Mouse (Mus musculus) MEL (cell line): ENCODE results near the gene Mlx. TPM values are rescaled to one million over a fixed set of nuclear protein-coding genes. Genes with fewer than 3 reads are reported as not detected.

Experiments
- DNase-seq: peaks from one replicate; pipeline ENCODE4 v3.0.0; 2011; ENCODE audit warnings: low read depth, low spot score
- H3K27ac ChIP-seq: 2 replicates; pipeline ENCODE4 v1.5.1; 2012; ENCODE audit warnings: low read depth, mild to moderate bottlenecking, control low read depth, low read length, moderate library complexity; ENCODE audit not compliant: control insufficient read depth
- H3K27me3 ChIP-seq, 2 experiments: fragments of 150-350 bp in 1 of 2; sonication (generic) in 1 of 2; 2 replicates each; pipeline ENCODE4 v1.6.1; 2012; ENCODE audit warnings: low read length in 2 of 2, mild to moderate bottlenecking in 2 of 2, improper control_type of control experiment in 1 of 2, moderate library complexity in 1 of 2; ENCODE audit not compliant: insufficient read depth in 2 of 2, control insufficient read depth in 1 of 2
- H3K36me3 ChIP-seq, 2 experiments: 2 replicates each; pipeline ENCODE4 v1.6.1; 2012 to 2014; ENCODE audit warnings: low read length in 2 of 2, improper control_type of control experiment in 1 of 2, inconsistent platforms in 1 of 2, mild to moderate bottlenecking in 1 of 2; ENCODE audit not compliant: insufficient read depth in 2 of 2, control insufficient read depth in 1 of 2
- H3K4me1 ChIP-seq, 2 experiments: fragments of 150-350 bp in 1 of 2; sonication (generic) in 1 of 2; 2 replicates each; pipeline ENCODE4 v1.6.1; 2012; ENCODE audit warnings: low read length in 2 of 2, improper control_type of control experiment in 1 of 2, mild to moderate bottlenecking in 1 of 2; ENCODE audit not compliant: insufficient read depth in 2 of 2, control insufficient read depth in 1 of 2
- H3K4me3 ChIP-seq, 2 experiments: fragments of 150-350 bp in 1 of 2; sonication (generic) in 1 of 2; 2 replicates each; pipeline ENCODE4 v1.5.1; 2012; ENCODE audit warnings: low read depth in 2 of 2, low read length in 2 of 2, mild to moderate bottlenecking in 2 of 2, moderate library complexity in 2 of 2, control low read depth in 1 of 2, improper control_type of control experiment in 1 of 2; ENCODE audit not compliant: control insufficient read depth in 1 of 2, insufficient read depth in 1 of 2
- H3K79me2 ChIP-seq: 2 replicates; pipeline ENCODE4 v1.6.1; 2012; ENCODE audit warnings: mild to moderate bottlenecking, low read length, moderate library complexity; ENCODE audit not compliant: control insufficient read depth, poor library complexity, insufficient read depth
- H3K9ac ChIP-seq: 2 replicates; pipeline ENCODE4 v1.6.1; 2012; ENCODE audit warnings: low read depth, mild to moderate bottlenecking, control low read depth, low read length, moderate library complexity; ENCODE audit not compliant: control insufficient read depth, poor library complexity, severe bottlenecking
- H3K9me3 ChIP-seq: fragments of 150-350 bp; sonication (generic); replicated peaks from 2 replicates; pipeline ENCODE4 v1.6.1; 2012; ENCODE audit warnings: mild to moderate bottlenecking, low read length, improper control_type of control experiment, moderate library complexity; ENCODE audit not compliant: insufficient read depth
- BHLHE40 ChIP-seq: IDR thresholded peaks from 2 replicates; pipeline ENCODE4 v1.6.1; 2012; ENCODE audit warnings: low read depth, mild to moderate bottlenecking, inconsistent platforms, low read length, improper control_type of control experiment, borderline replicate concordance
- CHD1 ChIP-seq: IDR thresholded peaks from 2 replicates; pipeline ENCODE4 v1.6.1; 2012; ENCODE audit warnings: low read depth, mild to moderate bottlenecking, inconsistent platforms, low read length, improper control_type of control experiment
- CTCF ChIP-seq, 3 experiments: IDR thresholded peaks in 2 of 3; conservative IDR thresholded peaks in 1 of 3; 2 replicates each; pipeline ENCODE4 v1.5.1; 2011 to 2012; ENCODE audit warnings: low read length in 3 of 3, low read depth in 2 of 3, mild to moderate bottlenecking in 2 of 3, improper control_type of control experiment in 1 of 3, inconsistent platforms in 1 of 3, mixed read lengths in 1 of 3, moderate library complexity in 1 of 3; ENCODE audit not compliant: control insufficient read depth in 1 of 3, insufficient read depth in 1 of 3, poor library complexity in 1 of 3, severe bottlenecking in 1 of 3
- ELF1 ChIP-seq: IDR thresholded peaks from 2 replicates; pipeline ENCODE4 v1.6.1; 2014; ENCODE audit warnings: low read depth, mild to moderate bottlenecking, inconsistent platforms, low read length, improper control_type of control experiment, moderate library complexity
- EP300 ChIP-seq, 2 experiments: IDR thresholded peaks; 2 replicates each; pipeline ENCODE4 v1.6.1; 2011; ENCODE audit warnings: improper control_type of control experiment in 2 of 2, low read length in 2 of 2, low read depth in 1 of 2, mild to moderate bottlenecking in 1 of 2
- GABPA ChIP-seq: IDR thresholded peaks from 2 replicates; pipeline ENCODE4 v1.6.1; 2012; ENCODE audit warnings: low read depth, mild to moderate bottlenecking, inconsistent platforms, low read length, improper control_type of control experiment, moderate library complexity
- MAZ ChIP-seq: IDR thresholded peaks from 2 replicates; pipeline ENCODE4 v1.6.1; 2012; ENCODE audit warnings: low read depth, mild to moderate bottlenecking, inconsistent platforms, low read length, improper control_type of control experiment
- MXI1 ChIP-seq: IDR thresholded peaks from 2 replicates; pipeline ENCODE4 v1.6.1; 2011; ENCODE audit warnings: mild to moderate bottlenecking, low read depth, low read length, improper control_type of control experiment
- MYC ChIP-seq: IDR thresholded peaks from 2 replicates; pipeline ENCODE4 v1.6.1; 2011; ENCODE audit warnings: low read depth, mild to moderate bottlenecking, low read length, improper control_type of control experiment, moderate library complexity
- POLR2AphosphoS5 ChIP-seq: IDR thresholded peaks from 2 replicates; pipeline ENCODE4 v1.6.1; 2012; ENCODE audit warnings: low read depth, borderline replicate concordance, mild to moderate bottlenecking, inconsistent platforms, low read length, moderate library complexity, mixed read lengths
- RAD21 ChIP-seq: IDR thresholded peaks from 2 replicates; pipeline ENCODE4 v1.6.1; 2011; ENCODE audit warnings: mild to moderate bottlenecking, low read depth, low read length, improper control_type of control experiment
- SIN3A ChIP-seq: IDR thresholded peaks from 2 replicates; pipeline ENCODE4 v1.6.1; 2012; ENCODE audit warnings: low read length, improper control_type of control experiment, inconsistent platforms
- SMC3 ChIP-seq: IDR thresholded peaks from 2 replicates; pipeline ENCODE4 v1.6.1; 2011; ENCODE audit warnings: low read depth, low read length, improper control_type of control experiment
- TBP ChIP-seq: IDR thresholded peaks from 2 replicates; pipeline ENCODE4 v1.8.0; 2011; ENCODE audit warnings: low read depth, low read length, improper control_type of control experiment
- USF1 ChIP-seq: IDR thresholded peaks from 2 replicates; pipeline ENCODE4 v1.6.1; 2014; ENCODE audit warnings: low read depth, mild to moderate bottlenecking, inconsistent platforms, low read length, improper control_type of control experiment, moderate library complexity
- ZC3H11A ChIP-seq: IDR thresholded peaks from 2 replicates; pipeline ENCODE4 v1.6.1; 2012; ENCODE audit warnings: low read depth, mild to moderate bottlenecking, inconsistent platforms, low read length, improper control_type of control experiment
- ZMIZ1 ChIP-seq: IDR thresholded peaks from 2 replicates; pipeline ENCODE4 v1.6.1; 2012; ENCODE audit warnings: low read depth, mild to moderate bottlenecking, inconsistent platforms, low read length, improper control_type of control experiment, moderate library complexity
- polyA plus RNA-seq, 2 experiments: library from polyadenylated mRNA; stranded (reverse) in 1 of 2; unstranded in 1 of 2; fragments of >175 nt in 1 of 2; fragments of >200 nt in 1 of 2; gene quantifications; 2 replicates each; pipeline versions ENCODE4 v1.2.1 to v1.2.4; 2012; ENCODE audit warnings: low replicate concordance in 2 of 2, low read depth in 1 of 2; ENCODE audit not compliant: insufficient read length in 2 of 2, insufficient read depth in 1 of 2, missing spikeins in 1 of 2
- total RNA-seq: library from RNA; depleted of rRNA; stranded (reverse); fragments of 300-350 nt; gene quantifications from 2 replicates; pipeline ENCODE4 v1.2.3, GENCODE M21; 2012

Mlx gene
- total and polyA plus RNA-seq, 3 experiments = 57.5 to 75.9 TPM; not detected in 1

DNA sequence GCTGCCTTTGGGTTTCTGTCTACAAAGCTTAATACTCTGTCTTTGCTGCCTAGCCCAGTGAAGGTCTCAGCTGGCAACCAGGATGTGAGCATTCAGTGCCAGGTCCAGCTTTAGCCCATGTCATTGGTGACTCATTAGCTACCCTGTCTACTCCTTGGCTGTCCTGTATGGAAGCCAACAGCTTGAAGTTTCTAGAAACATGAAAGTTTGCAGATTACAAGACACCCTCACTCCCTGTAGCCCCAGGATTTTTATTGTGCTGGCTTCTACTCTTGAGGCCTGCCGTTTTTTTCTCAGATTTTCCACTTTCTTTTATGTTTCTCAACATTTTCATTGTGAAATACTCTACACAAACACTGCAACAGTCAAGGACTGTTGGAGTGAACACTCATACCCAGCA lies 2.9 kb downstream of the Mlx start:
- Histone ChIP-seq H3K27me3 (no peaks in the 10 kb centered on the region), H3K4me1 (peaks cover 0 to 10% of the 10 kb centered on the region in 2 experiments; a peak in 3 of 4 replicates), H3K79me2 (peaks cover 11% of the 10 kb centered on the region), H3K9ac (no peak overlapping the region), H3K4me3 (no peak overlapping the region), H3K27ac (no peak overlapping the region), H3K36me3 (peaks cover 10 to 11% of the 10 kb centered on the region in 2 experiments), H3K9me3 (no peaks in the 10 kb centered on the region)
- TF ChIP-seq RAD21 = no peak
- no peak for TF ChIP-seq MYC
- no peak for TF ChIP-seq ZC3H11A
- no peak for TF ChIP-seq BHLHE40
- TF ChIP-seq CHD1 = no peak
- TF ChIP-seq SIN3A = no peak
- TF ChIP-seq ZMIZ1 = no peak
- no peak for TF ChIP-seq TBP
- no peak for TF ChIP-seq ELF1
- TF ChIP-seq GABPA = no peak
- no peak for TF ChIP-seq CTCF (IDR thresholded peaks at IDR 0.05 in 2 of 3, conservative IDR thresholded peaks at IDR 0.05 in 1 of 3; ENCODE audit: control insufficient read depth in 1 of 3, insufficient read depth in 1 of 3, low read depth in 2 of 3, low read length in 3 of 3, poor library complexity in 1 of 3, severe bottlenecking in 1 of 3)
- TF ChIP-seq USF1 = no peak
- no peak for TF ChIP-seq MAZ
- TF ChIP-seq POLR2AphosphoS5 = no peak
- TF ChIP-seq EP300 (IDR thresholded peaks at IDR 0.05; ENCODE audit: low read depth in 1 of 2, low read length in 2 of 2) = no peak
- TF ChIP-seq SMC3 = no peak
- TF ChIP-seq MXI1 = no peak
- no peak for DNase-seq

DNA sequence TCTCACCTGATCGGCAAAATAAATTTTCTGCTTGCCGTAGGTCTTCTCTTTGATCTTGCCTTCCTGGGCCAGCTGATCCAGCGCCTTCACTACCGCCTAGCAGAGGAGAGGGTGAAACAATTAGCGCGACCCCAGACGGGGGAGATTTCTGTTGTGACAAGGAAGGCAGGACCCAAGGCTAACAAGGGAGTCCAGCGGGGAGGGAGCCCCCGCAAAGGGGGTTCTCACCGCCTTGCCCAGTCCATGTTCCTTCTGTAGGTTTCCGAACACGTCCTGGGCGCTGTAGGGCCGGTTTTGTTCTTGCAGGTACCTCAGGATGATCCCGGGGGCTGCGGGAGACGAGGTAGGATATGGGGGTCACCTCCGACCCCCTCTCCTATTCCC lies 7.8 kb downstream of the Mlx start:
- TF ChIP-seq MAZ = no peak
- TF ChIP-seq ZMIZ1 = peak; percentile 7; the same call in 1 of the 2 replicates
- Histone ChIP-seq H3K9me3 (no peaks in the 10 kb centered on the region), H3K36me3 (peaks cover 2 to 24% of the 10 kb centered on the region in 2 experiments; a peak in 3 of 4 replicates), H3K27ac (0 out of 2 replicates have a peak overlapping the region, but pooled peaks have one; percentile 4), H3K79me2 (no peaks in the 10 kb centered on the region), H3K27me3 (no peaks in the 10 kb centered on the region), H3K4me3 (peak overlapping the region in 1 of 2 experiments; percentile 8; a peak in 1 of 4 replicates), H3K9ac (peak overlapping the region; percentile 42), H3K4me1 (peaks cover 0 to 2% of the 10 kb centered on the region in 2 experiments; a peak in 1 of 4 replicates)
- no peak for DNase-seq
